Mouse (Mus musculus) embryonic facial prominence, embryonic 15.5 days (tissue): Measurements from ENCODE around the gene Ap3b2. TPM values are rescaled to one million over a fixed set of nuclear protein-coding genes. Genes with fewer than 3 reads are reported as not detected.

Experiments
- ATAC-seq: fragments of 200-750 bp; cut with Nextera tagmentation; 2 replicates; pipeline ENCODE4 v1.8.0; 2017; ENCODE audit warnings: low read depth, moderate TSS enrichment; ENCODE audit not compliant: insufficient number of reproducible peaks, low FRiP score, low TSS enrichment
- H3K27ac ChIP-seq: fragments of 300-500 bp; sonication (generic); replicated peaks from 2 replicates; pipeline ENCODE4 v1.5.1; 2015; ENCODE audit warnings: mild to moderate bottlenecking, inconsistent platforms
- H3K27me3 ChIP-seq: fragments of 300-500 bp; sonication (generic); 2 replicates; pipeline ENCODE4 v1.6.1; 2015; ENCODE audit warnings: inconsistent platforms
- H3K36me3 ChIP-seq: fragments of 300-500 bp; sonication (generic); 2 replicates; pipeline ENCODE4 v1.6.1; 2015; ENCODE audit warnings: mild to moderate bottlenecking, inconsistent platforms
- H3K4me1 ChIP-seq: fragments of 300-500 bp; sonication (generic); 2 replicates; pipeline ENCODE4 v1.6.1; 2015; ENCODE audit warnings: inconsistent platforms
- H3K4me2 ChIP-seq: fragments of 300-500 bp; sonication (generic); replicated peaks from 2 replicates; pipeline ENCODE4 v1.6.1; 2015; ENCODE audit warnings: mild to moderate bottlenecking, inconsistent platforms
- H3K4me3 ChIP-seq: fragments of 300-500 bp; sonication (generic); replicated peaks from 2 replicates; pipeline ENCODE4 v1.5.1; 2015; ENCODE audit warnings: mild to moderate bottlenecking, inconsistent platforms
- H3K9ac ChIP-seq: fragments of 300-500 bp; sonication (generic); 2 replicates; pipeline ENCODE4 v1.6.1; 2015; ENCODE audit warnings: inconsistent platforms
- H3K9me3 ChIP-seq: fragments of 300-500 bp; sonication (generic); replicated peaks from 2 replicates; pipeline ENCODE4 v1.6.1; 2016; ENCODE audit warnings: inconsistent platforms
- WGBS: fragments of 180-500 bp; shearing (Covaris S2); methylation state at CpG from one replicate; pipeline ENCODE4 v1.1.7; 2015; 5-methylcytosine and 5-hydroxymethylcytosine counted together
- microRNA counts: library from miRNA; unstranded; fragments of <30 nt; microRNA quantifications from one replicate; lab custom pipeline; 2016
- polyA plus RNA-seq: library from polyadenylated mRNA; unstranded; fragments of >200 nt; fragmentation: Nextera tagmentation; extraction: Ambion mirVana; gene quantifications from 2 replicates; pipeline ENCODE4 v1.2.1, GENCODE M21; 2015

The Ap3b2 gene
- polyA plus RNA-seq, 1 experiment from 2014 or later: 4.6 TPM

GRCm38 (mm10) chr7:81475221-81475620 is 18.5 kb downstream of the Ap3b2 start:
- H3K27ac ChIP-seq: no peak overlapping the region
- ATAC-seq: no peak
- no peaks in the 10 kb centered on the region for H3K36me3 ChIP-seq
- peaks cover 22% of the 10 kb centered on the region for H3K27me3 ChIP-seq
- no peaks in the 10 kb centered on the region for H3K9me3 ChIP-seq
- H3K9ac ChIP-seq: no peak overlapping the region
- H3K4me1 ChIP-seq: peaks cover 6% of the 10 kb centered on the region; the same call in 1 of the 2 replicates
- H3K4me2 ChIP-seq: no peak overlapping the region
- WGBS: 68% methylated on average over 3 of the region's 3 CpGs
- no peak overlapping the region for H3K4me3 ChIP-seq

GRCm38 (mm10) chr7:81464906-81465450 is 28.7 kb downstream of the Ap3b2 start:
- no peaks in the 10 kb centered on the region for H3K4me1 ChIP-seq
- H3K4me3 ChIP-seq: no peak overlapping the region
- WGBS: 70% methylated on average over 9 of the region's 9 CpGs
- no peaks in the 10 kb centered on the region for H3K36me3 ChIP-seq
- no peak overlapping the region for H3K27ac ChIP-seq
- ATAC-seq: no peak
- peaks cover 4% of the 10 kb centered on the region; the same call in 1 of the 2 replicates for H3K27me3 ChIP-seq
- H3K9ac ChIP-seq: no peak overlapping the region
- no peak overlapping the region for H3K4me2 ChIP-seq
- H3K9me3 ChIP-seq: no peaks in the 10 kb centered on the region

GRCm38 (mm10) chr7:81464116-81464515 is 29.6 kb downstream of the Ap3b2 start:
- Histone ChIP-seq H3K9me3 (no peaks in the 10 kb centered on the region), H3K4me3 (no peak overlapping the region), H3K4me1 (no peaks in the 10 kb centered on the region), H3K36me3 (no peaks in the 10 kb centered on the region), H3K27ac (no peak overlapping the region), H3K9ac (no peak overlapping the region), H3K4me2 (no peak overlapping the region), H3K27me3 (peaks cover 8% of the 10 kb centered on the region)
- WGBS: 0% methylated on average over 4 of the region's 4 CpGs
- no peak for ATAC-seq

GRCm38 (mm10) chr7:81462815-81463214 is 30.9 kb downstream of the Ap3b2 start:
- Histone ChIP-seq H3K9ac (no peak overlapping the region), H3K4me1 (no peaks in the 10 kb centered on the region), H3K4me3 (no peak overlapping the region), H3K27me3 (peaks cover 20% of the 10 kb centered on the region), H3K9me3 (no peaks in the 10 kb centered on the region), H3K36me3 (no peaks in the 10 kb centered on the region), H3K27ac (no peak overlapping the region), H3K4me2 (no peak overlapping the region)
- ATAC-seq: no peak
- 85% methylated on average over 3 of the region's 3 CpGs for WGBS

- Histone ChIP-seq H3K4me1 (peaks cover 26% of the 10 kb centered on the region), H3K27me3 (peaks cover 81% of the 10 kb centered on the region), H3K4me3 (peak within 1 kb of the TSS; percentile 48), H3K9me3 (no peaks in the 10 kb centered on the region), H3K36me3 (no peaks in the 10 kb centered on the region), H3K4me2 (peak within 1 kb of the TSS; percentile 93), H3K27ac (no peak within 1 kb of the TSS), H3K9ac (0 out of 2 replicates have a peak within 1 kb of the TSS, but pooled peaks have one; percentile 2)
- ATAC-seq: peak; percentile 36; the same call in 1 of the 2 replicates
- under 1% methylated on average over 28 of the region's 28 CpGs for WGBS
Measured at GRCm38 (mm10) chr7:81455155-81455651, 38.5 kb downstream of the Ap3b2 start, which contains the start of gene Cpeb1. TSS of gene Cpeb1 (minus strand) at chr7:81455465.

GRCm38 (mm10) chr7:81454331-81455039 is 39.2 kb downstream of the Ap3b2 start:
- peak overlapping the region; percentile 93 for H3K4me2 ChIP-seq
- no peaks in the 10 kb centered on the region for H3K9me3 ChIP-seq
- WGBS: 1% methylated on average over 85 of the region's 87 CpGs
- 0 out of 2 replicates have a peak overlapping the region, but pooled peaks have one; percentile 2 for H3K9ac ChIP-seq
- H3K4me1 ChIP-seq: peaks cover 26% of the 10 kb centered on the region
- H3K27me3 ChIP-seq: peaks cover 82% of the 10 kb centered on the region
- peak overlapping the region; percentile 48 for H3K4me3 ChIP-seq
- 0 out of 2 replicates have a peak, but pooled peaks have one; percentile 18 for ATAC-seq
- no peaks in the 10 kb centered on the region for H3K36me3 ChIP-seq
- no peak overlapping the region for H3K27ac ChIP-seq

GRCm38 (mm10) chr7:81453443-81454274 is 40.1 kb downstream of the Ap3b2 start:
- Histone ChIP-seq H3K9ac (no peak overlapping the region), H3K4me3 (peak overlapping the region; percentile 48), H3K36me3 (no peaks in the 10 kb centered on the region), H3K9me3 (no peaks in the 10 kb centered on the region), H3K4me1 (peaks cover 26% of the 10 kb centered on the region), H3K4me2 (peak overlapping the region; percentile 93), H3K27ac (no peak overlapping the region), H3K27me3 (peaks cover 79% of the 10 kb centered on the region)
- 2% methylated on average over 83 of the region's 84 CpGs for WGBS
- no peak; the same call in 1 of the 2 replicates for ATAC-seq

GRCm38 (mm10) chr7:81452971-81453441 is 40.7 kb downstream of the Ap3b2 start:
- Histone ChIP-seq H3K36me3 (no peaks in the 10 kb centered on the region), H3K27ac (no peak overlapping the region), H3K4me2 (peak overlapping the region; percentile 93), H3K9ac (no peak overlapping the region), H3K9me3 (no peaks in the 10 kb centered on the region), H3K27me3 (peaks cover 73% of the 10 kb centered on the region), H3K4me3 (peak overlapping the region; percentile 48), H3K4me1 (peaks cover 26% of the 10 kb centered on the region)
- WGBS: 6% methylated on average over 21 of the region's 21 CpGs
- no peak; the same call in 1 of the 2 replicates for ATAC-seq

MicroRNAs encoded within 50 kb of the gene (microRNA counts, 519-probe panel; counts per million panel counts)
- microRNA mmu-miR-1839-3p (lab: Ali Mortazavi, UCI) (1,451 counts per million, percentile 11 among the panel's probes with 10 or more counts), microRNA mmu-miR-1839-5p (lab: Ali Mortazavi, UCI) (2,524 counts per million, percentile 57 among the panel's probes with 10 or more counts)

Other genes with a start within 250 kb of the Ap3b2 start
- 1,249 and 1,258 TPM in 2 replicates for gene Rps17, start 148.7 kb downstream of the Ap3b2 start, polyA plus RNA-seq
- gene Cpeb1, start 38.5 kb downstream of the Ap3b2 start, polyA plus RNA-seq: 3.1 and 4.0 TPM in 2 replicates
- gene BC048679, start 4.4 kb upstream of the Ap3b2 start, polyA plus RNA-seq: not detected in 2 replicates
- gene Fsd2, start 73.0 kb upstream of the Ap3b2 start, polyA plus RNA-seq: 1.2 and 2.0 TPM in 2 replicates
- 4.6 and 6.4 TPM in 2 replicates for gene Whamm, start 77.3 kb upstream of the Ap3b2 start, polyA plus RNA-seq
- gene Homer2, start 213.6 kb upstream of the Ap3b2 start, polyA plus RNA-seq: 29.7 and 30.8 TPM in 2 replicates